Mouse (Mus musculus) urinary bladder, postnatal 14 days (tissue): ENCODE results near the gene Saxo2.

ENCODE experiments used
- DNase-seq: peaks from one replicate; pipeline ENCODE4 v3.0.0; 2021; ENCODE audit warnings: low spot score

Saxo2 gene

GRCm38 (mm10) chr7:82648353-82649080 is at the start of gene Saxo2, which contains the start of gene Efl1:
Saxo2 (minus strand) TSS chr7:82648528.
Efl1 (plus strand) TSS chr7:82648614.
- peak; percentile 95 for DNase-seq

GRCm38 (mm10) chr7:82697668-82698067 is 49.3 kb upstream of the Saxo2 start:
- DNase-seq: no peak

- no peak for DNase-seq
Measured at GRCm38 (mm10) chr7:82691021-82691738, 42.9 kb upstream of the Saxo2 start.

GRCm38 (mm10) chr7:82688736-82689135 is 40.4 kb upstream of the Saxo2 start:
- DNase-seq: peak; percentile 71

GRCm38 (mm10) chr7:82679901-82680300 is 31.6 kb upstream of the Saxo2 start:
- no peak for DNase-seq

GRCm38 (mm10) chr7:82676834-82677233 is 28.5 kb upstream of the Saxo2 start:
- DNase-seq: no peak

- DNase-seq: no peak
Measured at GRCm38 (mm10) chr7:82676001-82676400, 27.7 kb upstream of the Saxo2 start.

GRCm38 (mm10) chr7:82664604-82665003 is 16.3 kb upstream of the Saxo2 start:
- DNase-seq: no peak

- DNase-seq: peak; percentile 8
Measured at GRCm38 (mm10) chr7:82649081-82649445, 735 bp upstream of the Saxo2 start.

- DNase-seq: no peak
Measured at GRCm38 (mm10) chr7:82647909-82648308, 419 bp downstream of the Saxo2 start.

- no peak for DNase-seq
Measured at GRCm38 (mm10) chr7:82647183-82647582, 1.1 kb downstream of the Saxo2 start.

- DNase-seq: peak; percentile 46
Measured at GRCm38 (mm10) chr7:82625342-82625741, 23.0 kb downstream of the Saxo2 start.

GRCm38 (mm10) chr7:82609629-82610028 is 38.7 kb downstream of the Saxo2 start:
- no peak for DNase-seq

GRCm38 (mm10) chr7:82605425-82605824 is 42.9 kb downstream of the Saxo2 start:
- peak; percentile 14 for DNase-seq

GRCm38 (mm10) chr7:82602008-82602407 is 46.3 kb downstream of the Saxo2 start:
- no peak for DNase-seq

GRCm38 (mm10) chr7:82590931-82591330 is 57.4 kb downstream of the Saxo2 start:
- no peak for DNase-seq
